Mouse (Mus musculus) stomach, embryonic 16.5 days (tissue): ENCODE results near the gene Rnf216. TPM values are rescaled to one million over a fixed set of nuclear protein-coding genes. Genes with fewer than 3 reads are reported as not detected.

Source experiments
- ATAC-seq: fragments of 200-750 bp; cut with Nextera tagmentation; 2 replicates; pipeline ENCODE4 v1.8.0; 2017; ENCODE audit warnings: moderate number of reproducible peaks, moderate TSS enrichment; ENCODE audit not compliant: insufficient read depth, low FRiP score
- H3K27ac ChIP-seq: fragments of 300-500 bp; sonication (generic); 2 replicates; pipeline ENCODE4 v1.5.1; 2014; ENCODE audit warnings: low read length
- H3K27me3 ChIP-seq: fragments of 300-500 bp; sonication (generic); 2 replicates; pipeline ENCODE4 v1.6.1; 2014; ENCODE audit warnings: low read length, control low read depth, mixed read lengths; ENCODE audit not compliant: control insufficient read depth, insufficient read depth
- H3K36me3 ChIP-seq: fragments of 300-500 bp; sonication (generic); 2 replicates; pipeline ENCODE4 v1.6.1; 2014; ENCODE audit warnings: low read length; ENCODE audit not compliant: control insufficient read depth, insufficient read depth
- H3K4me1 ChIP-seq: fragments of 300-500 bp; sonication (generic); 2 replicates; pipeline ENCODE4 v1.6.1; 2014; ENCODE audit warnings: low read length, control low read depth, mixed read lengths; ENCODE audit not compliant: control insufficient read depth, insufficient read depth
- H3K4me2 ChIP-seq: fragments of 300-500 bp; sonication (generic); 2 replicates; pipeline ENCODE4 v1.6.1; 2014; ENCODE audit warnings: low read depth, low read length, mixed read lengths
- H3K4me3 ChIP-seq: fragments of 300-500 bp; sonication (generic); replicated peaks from 2 replicates; pipeline ENCODE4 v1.5.1; 2014; ENCODE audit warnings: mild to moderate bottlenecking, low read length
- H3K9ac ChIP-seq: fragments of 300-500 bp; sonication (generic); 2 replicates; pipeline ENCODE4 v1.6.1; 2014; ENCODE audit warnings: low read length
- H3K9me3 ChIP-seq: fragments of 300-500 bp; sonication (generic); replicated peaks from 2 replicates; pipeline ENCODE4 v1.6.1; 2016; ENCODE audit warnings: low read length, control low read depth; ENCODE audit not compliant: control insufficient read depth
- WGBS: fragments of 180-500 bp; shearing (Covaris S2); extraction: QIAGEN DNeasy Blood & Tissue Kit; methylation state at CpG from one replicate; pipeline ENCODE4 v1.1.7; 2014; 5-methylcytosine and 5-hydroxymethylcytosine counted together
- polyA plus RNA-seq: library from polyadenylated mRNA; unstranded; fragments of >200 nt; fragmentation: Nextera tagmentation; extraction: Ambion mirVana; gene quantifications from 2 replicates; pipeline ENCODE4 v1.2.1, GENCODE M21; 2015

The Rnf216 gene
- polyA plus RNA-seq, 1 experiment from 2014 or later, result 35.1 TPM

DNA sequence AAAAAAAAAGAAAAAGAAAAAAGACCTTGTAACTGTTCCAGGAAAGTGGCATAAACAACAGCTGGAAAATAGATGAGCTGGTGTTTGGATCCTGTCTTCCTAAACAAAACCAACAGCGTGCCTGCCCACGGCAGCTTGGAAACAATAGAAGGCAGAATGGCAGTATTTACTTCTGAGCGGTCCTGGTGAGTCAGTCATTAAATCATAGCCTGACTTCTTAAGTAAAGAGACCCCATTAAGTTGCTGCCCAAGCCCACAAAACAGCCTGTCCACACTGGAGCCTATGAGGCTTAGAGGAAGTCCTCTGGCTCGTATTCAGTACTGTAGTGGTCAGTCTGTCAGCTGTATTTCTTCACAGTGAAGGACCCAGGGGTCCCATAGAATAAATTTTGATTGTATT lies 81.6 kb downstream of the Rnf216 start:
- Histone ChIP-seq H3K36me3 (peaks cover 5% of the 10 kb centered on the region; the same call in 1 of the 2 replicates), H3K9me3 (no peaks in the 10 kb centered on the region), H3K4me2 (no peak overlapping the region), H3K27ac (no peak overlapping the region), H3K9ac (no peak overlapping the region), H3K27me3 (no peaks in the 10 kb centered on the region), H3K4me1 (peaks cover 7% of the 10 kb centered on the region; the same call in 1 of the 2 replicates), H3K4me3 (no peak overlapping the region)
- WGBS, result 39% methylated on average over 4 of the region's 4 CpGs
- ATAC-seq, result no peak

DNA sequence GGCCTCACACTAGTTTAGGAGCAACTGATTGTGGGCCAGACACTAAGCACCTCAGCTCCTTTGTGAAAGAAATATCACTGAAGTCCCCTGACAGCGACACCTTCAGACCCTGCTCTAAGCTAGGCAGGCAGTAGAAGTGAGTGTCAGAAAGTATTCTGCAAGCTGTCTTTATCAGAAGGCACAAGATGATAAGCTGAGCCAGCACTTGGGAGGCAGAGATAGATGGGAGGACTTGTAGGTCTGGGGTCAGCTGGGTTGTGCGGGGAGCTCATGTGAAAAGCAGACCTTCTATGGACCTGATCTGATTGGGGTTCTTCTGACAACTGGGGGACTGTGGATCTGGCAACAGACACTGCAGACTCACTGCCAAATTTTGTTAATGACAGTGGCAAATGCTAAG lies 88.9 kb downstream of the Rnf216 start:
- Histone ChIP-seq H3K4me2 (no peak overlapping the region), H3K27ac (no peak overlapping the region), H3K27me3 (no peaks in the 10 kb centered on the region), H3K4me3 (no peak overlapping the region), H3K36me3 (peaks cover 6% of the 10 kb centered on the region; the same call in 1 of the 2 replicates), H3K9ac (no peak overlapping the region), H3K9me3 (no peaks in the 10 kb centered on the region), H3K4me1 (no peaks in the 10 kb centered on the region)
- no peak for ATAC-seq
- WGBS, result 81% methylated on average over 2 of the region's 2 CpGs

- Histone ChIP-seq H3K9me3 (no peaks in the 10 kb centered on the region), H3K4me1 (no peaks in the 10 kb centered on the region), H3K27ac (no peak overlapping the region), H3K9ac (no peak overlapping the region), H3K36me3 (peaks cover 6% of the 10 kb centered on the region; the same call in 1 of the 2 replicates), H3K27me3 (no peaks in the 10 kb centered on the region), H3K4me3 (no peak overlapping the region), H3K4me2 (no peak overlapping the region)
- 100% methylated on average over 1 of the region's 1 CpGs for WGBS
- no peak for ATAC-seq
Observed at GRCm38 (mm10) chr5:143022956-143023355, 89.8 kb downstream of the Rnf216 start.

DNA sequence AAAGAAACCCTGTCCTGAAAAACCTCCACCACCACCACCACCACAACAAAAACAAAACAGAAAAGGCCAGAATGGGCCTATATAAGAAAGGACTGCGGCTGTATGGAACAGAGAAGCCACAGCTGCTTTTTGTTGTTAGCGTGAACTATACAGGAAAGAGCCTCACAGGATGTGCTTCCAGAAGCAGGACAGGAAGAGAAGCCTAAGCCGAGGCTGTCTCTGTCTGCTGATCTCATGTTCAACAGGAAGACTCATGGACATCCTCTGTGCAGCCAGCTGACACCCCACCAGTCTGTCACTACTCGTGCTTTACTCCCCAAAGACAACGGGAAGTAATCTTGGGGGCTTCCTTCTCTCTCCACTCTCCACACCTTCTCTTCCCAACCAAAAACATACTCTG lies 95.4 kb downstream of the Rnf216 start:
- no peaks in the 10 kb centered on the region for H3K9me3 ChIP-seq

DNA sequence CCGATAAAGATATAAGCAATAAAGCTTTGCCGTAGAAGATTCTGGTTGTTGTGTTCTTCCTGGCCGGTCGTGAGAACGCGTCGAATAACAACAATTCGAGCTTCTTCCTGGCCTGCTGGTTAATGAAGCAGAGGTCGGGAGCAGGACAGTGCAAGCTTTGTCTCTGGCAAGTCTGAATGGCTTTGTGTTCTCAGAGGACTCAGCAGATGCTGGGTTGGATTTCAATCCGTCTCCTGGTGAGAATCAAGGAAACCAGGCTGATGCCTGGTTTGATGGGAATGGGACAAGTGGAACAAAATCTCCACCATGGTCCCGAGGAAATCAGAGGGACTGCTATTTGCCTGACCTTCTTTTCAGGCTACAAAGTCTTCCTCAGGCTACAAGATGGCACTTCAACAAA lies 103.4 kb downstream of the Rnf216 start:
- peak overlapping the region; percentile 55 for H3K27ac ChIP-seq
- 88% methylated on average over 10 of the region's 11 CpGs for WGBS
- H3K4me1 ChIP-seq, result no peaks in the 10 kb centered on the region
- no peak overlapping the region for H3K9ac ChIP-seq
- no peak for ATAC-seq
- no peaks in the 10 kb centered on the region for H3K9me3 ChIP-seq
- H3K27me3 ChIP-seq, result no peaks in the 10 kb centered on the region
- no peak overlapping the region for H3K4me3 ChIP-seq
- no peak overlapping the region for H3K4me2 ChIP-seq
- 0 out of 2 replicates have a peak, but pooled peaks cover 7% of the 10 kb centered on the region for H3K36me3 ChIP-seq

More for the DNA sequence above, 95.4 kb downstream of the Rnf216 start:
- peak overlapping the region; percentile 12; the same call in 1 of the 2 replicates for H3K27ac ChIP-seq
- H3K9ac ChIP-seq, result no peak overlapping the region
- no peak overlapping the region for H3K4me2 ChIP-seq
- no peak overlapping the region for H3K4me3 ChIP-seq
- 67% methylated on average over 5 of the region's 5 CpGs for WGBS
- H3K27me3 ChIP-seq, result no peaks in the 10 kb centered on the region
- no peak for ATAC-seq
- peaks cover 15% of the 10 kb centered on the region; the same call in 1 of the 2 replicates for H3K36me3 ChIP-seq
- no peaks in the 10 kb centered on the region for H3K4me1 ChIP-seq

DNA sequence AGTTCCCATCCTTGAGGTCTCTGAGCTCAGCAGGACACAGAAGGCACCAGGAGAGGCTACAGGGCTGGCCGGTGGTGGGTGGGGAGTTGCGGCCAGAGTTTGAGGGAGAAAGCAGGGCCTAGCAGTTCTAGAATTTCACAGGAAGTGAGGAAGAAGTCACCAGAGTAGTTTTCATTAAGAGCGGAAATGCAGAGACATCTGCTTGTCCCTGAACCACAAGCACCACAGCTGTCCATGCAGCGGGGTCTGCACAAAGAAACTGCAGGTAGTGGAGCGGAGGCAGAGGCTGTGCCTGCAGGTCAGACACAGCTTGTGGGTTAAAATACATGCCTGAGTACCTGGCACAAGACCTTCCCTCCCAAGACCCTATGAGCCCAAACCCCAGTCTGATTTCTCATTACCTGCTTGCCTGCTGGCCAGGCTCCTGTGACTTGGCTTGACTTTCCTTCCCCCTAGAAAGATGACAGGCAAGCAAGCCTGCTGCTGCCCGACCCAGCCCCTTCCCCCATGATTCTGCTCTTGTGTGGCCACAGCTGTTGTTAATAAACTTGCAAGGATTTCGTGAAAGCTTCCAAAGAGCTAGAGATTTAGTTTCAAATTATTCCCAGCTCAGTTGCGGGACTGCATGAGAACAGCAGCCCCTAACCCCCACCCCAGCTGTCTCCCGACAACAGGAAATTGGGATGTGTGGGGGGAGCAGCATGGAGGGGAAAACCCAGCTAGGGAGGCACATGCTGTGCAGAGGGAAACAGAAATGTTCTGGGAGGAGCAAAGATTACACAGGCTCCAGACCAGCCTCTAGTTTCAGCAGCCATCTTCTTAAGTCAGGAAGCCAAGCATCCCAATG lies 111.9 kb downstream of the Rnf216 start:
- H3K36me3 ChIP-seq, result no peaks in the 10 kb centered on the region
- no peak overlapping the region for H3K4me3 ChIP-seq
- H3K9me3 ChIP-seq, result no peaks in the 10 kb centered on the region
- 32% methylated on average over 9 of the region's 9 CpGs for WGBS
- H3K9ac ChIP-seq, result peak overlapping the region; percentile 55
- peak overlapping the region; percentile 38 for H3K4me2 ChIP-seq
- no peaks in the 10 kb centered on the region for H3K27me3 ChIP-seq
- peak overlapping the region; percentile 98 for H3K27ac ChIP-seq
- ATAC-seq, result peak; percentile 89
- H3K4me1 ChIP-seq, result peaks cover 27% of the 10 kb centered on the region

GRCm38 (mm10) chr5:143000091-143000490 lies 112.7 kb downstream of the Rnf216 start:
- ATAC-seq, result no peak
- Histone ChIP-seq H3K9me3 (no peaks in the 10 kb centered on the region), H3K4me3 (no peak overlapping the region), H3K27ac (peak overlapping the region; percentile 98), H3K9ac (peak overlapping the region; percentile 55), H3K4me1 (peaks cover 27% of the 10 kb centered on the region), H3K36me3 (no peaks in the 10 kb centered on the region), H3K27me3 (no peaks in the 10 kb centered on the region), H3K4me2 (peak overlapping the region; percentile 38; the same call in 1 of the 2 replicates)
- WGBS, result 37% methylated on average over 4 of the region's 4 CpGs

GRCm38 (mm10) chr5:142998171-142998570 lies 114.6 kb downstream of the Rnf216 start:
- ATAC-seq, result no peak
- WGBS, result 42% methylated on average over 2 of the region's 2 CpGs
- no peak overlapping the region for H3K27ac ChIP-seq

DNA sequence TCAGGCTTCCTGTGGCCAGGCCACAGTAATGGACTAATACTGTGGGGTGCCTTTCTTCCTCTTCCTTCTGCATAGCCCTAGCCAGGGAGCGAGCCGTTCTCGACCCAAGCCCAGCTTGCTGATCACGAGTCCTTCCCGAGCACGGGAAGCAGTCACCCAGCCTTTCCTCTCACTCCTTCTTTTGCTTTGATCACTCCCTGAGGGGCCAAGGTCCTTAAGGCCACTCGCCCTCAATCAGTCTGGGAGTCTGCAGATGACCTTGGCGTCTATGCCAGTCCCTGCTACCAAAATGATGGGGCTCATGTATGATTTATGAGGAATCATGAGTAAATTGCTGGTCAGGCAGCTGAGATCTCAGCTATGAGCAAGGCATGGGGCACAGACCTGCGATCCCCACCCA lies 115.3 kb downstream of the Rnf216 start:
- Histone ChIP-seq H3K4me1 (peaks cover 26% of the 10 kb centered on the region), H3K9ac (no peak overlapping the region), H3K27me3 (no peaks in the 10 kb centered on the region), H3K9me3 (no peaks in the 10 kb centered on the region), H3K4me3 (no peak overlapping the region), H3K4me2 (no peak overlapping the region), H3K27ac (no peak overlapping the region), H3K36me3 (no peaks in the 10 kb centered on the region)
- no peak for ATAC-seq
- WGBS, result 75% methylated on average over 9 of the region's 9 CpGs

More at GRCm38 (mm10) chr5:142998171-142998570, 114.6 kb downstream of the Rnf216 start:
- no peak overlapping the region for H3K4me2 ChIP-seq
- H3K9me3 ChIP-seq, result no peaks in the 10 kb centered on the region
- peaks cover 27% of the 10 kb centered on the region for H3K4me1 ChIP-seq
- no peaks in the 10 kb centered on the region for H3K36me3 ChIP-seq
- no peak overlapping the region for H3K4me3 ChIP-seq
- H3K27me3 ChIP-seq, result no peaks in the 10 kb centered on the region
- H3K9ac ChIP-seq, result no peak overlapping the region
